Mouse (Mus musculus): ENCODE results near the gene Cldn14.

DNA sequence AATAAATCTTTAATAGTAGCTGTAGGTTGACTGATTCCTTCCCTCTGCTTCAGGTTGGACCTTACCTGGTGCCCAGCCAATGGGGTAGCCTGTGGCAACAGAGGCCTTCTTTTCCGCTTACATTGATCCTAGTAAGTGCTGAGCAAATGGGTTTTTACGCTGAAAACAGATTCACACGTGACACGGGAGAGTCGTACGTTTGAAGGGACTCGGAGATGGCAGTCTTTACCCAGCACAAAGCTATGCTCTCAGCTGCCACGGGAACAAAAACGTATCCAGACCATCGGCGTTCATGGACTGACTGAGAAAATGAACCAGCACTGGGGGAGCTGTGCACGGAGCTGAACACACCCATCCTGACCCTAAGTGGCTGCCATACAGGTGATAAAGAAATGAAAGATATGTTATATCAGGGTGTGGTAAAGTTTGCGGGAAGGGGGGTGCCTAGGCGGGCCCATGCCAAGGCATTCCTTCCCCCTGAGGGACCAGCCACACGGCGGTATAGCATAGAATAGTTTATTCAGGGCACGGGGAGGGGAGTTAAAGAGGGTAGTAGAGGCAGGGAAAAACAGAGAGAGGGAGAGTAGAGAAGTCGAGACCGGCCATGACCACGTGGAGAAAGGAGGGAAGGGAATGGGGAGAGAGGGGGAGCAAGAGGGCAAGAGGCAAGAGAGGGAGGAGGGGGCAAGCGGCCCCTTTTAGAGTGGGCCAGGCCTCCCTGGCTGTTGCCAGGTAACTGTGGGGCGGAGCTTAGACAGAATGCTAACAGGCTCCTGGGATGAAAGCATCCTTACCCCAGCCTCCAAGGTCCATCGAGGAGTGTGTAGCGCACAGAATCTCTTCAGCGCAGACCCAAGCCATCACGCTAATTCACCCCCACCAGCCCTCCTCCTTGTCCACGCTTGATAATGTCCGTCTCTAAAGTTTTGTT is 97.6 kb downstream of the Cldn14 start:
- TF ChIP-seq CTCF (IDR thresholded peaks at IDR 0.05; ENCODE audit: control insufficient read depth, insufficient read depth, insufficient replicate concordance, low read depth, low read length): no peak
- no peak; the same call in 1 of the 2 replicates for TF ChIP-seq POLR2A (IDR thresholded peaks at IDR 0.05; ENCODE audit: control insufficient read depth, low read depth, low read length)

Measured in testis, adult 2 months (tissue).